ENCODE assay signal across 8 mouse cellular contexts in the genomic region with DNA sequence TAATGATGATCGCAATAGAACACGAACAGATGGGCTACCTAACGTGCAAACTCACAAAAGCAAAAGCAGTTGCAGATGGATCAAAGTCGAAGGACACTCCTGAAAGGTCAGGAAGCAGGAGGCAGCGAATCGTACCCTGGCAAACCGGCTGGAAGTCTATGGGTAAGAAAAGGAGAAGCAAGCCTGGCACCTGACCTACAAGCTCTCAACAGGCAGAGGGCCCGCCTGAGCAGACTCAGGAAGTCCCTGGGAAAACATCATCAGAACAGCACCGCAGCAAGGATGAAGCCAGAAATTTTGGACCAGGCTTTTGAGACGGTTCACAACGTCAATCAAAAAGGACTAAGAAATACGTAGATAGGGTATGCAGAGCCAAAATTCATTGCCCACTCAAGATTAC. TPM values are rescaled to one million over a fixed set of nuclear protein-coding genes. Genes with fewer than 3 reads are reported as not detected.
DNase-seq lines count a peak whose midpoint lies in the region; ATAC-seq lines count a peak whose summit lies in the region.

No protein-coding gene starts in this region.

- peak overlapping the region; percentile 82; the same call in 1 of the 2 replicates for H3K9ac ChIP-seq in embryonic facial prominence, embryonic 12.5 days

- no peak overlapping the region for H3K27ac ChIP-seq in embryonic facial prominence, embryonic 12.5 days

- H3K36me3 ChIP-seq in embryonic facial prominence, embryonic 12.5 days: no peaks in the 10 kb centered on the region

- ATAC-seq in embryonic facial prominence, embryonic 12.5 days (ENCODE audit: insufficient number of reproducible peaks, insufficient read depth, low FRiP score, low TSS enrichment): no peak

- H3K9me3 ChIP-seq in embryonic facial prominence, embryonic 12.5 days: no peaks in the 10 kb centered on the region

- intact Hi-C loops in heart, postnatal 14 days (cut with DNase I): loop anchor here (5.0 kb wide), 2 partner anchors 59 to 251 kb away; no protein-coding TSS in a partner anchor

- H3K4me1 ChIP-seq in embryonic facial prominence, embryonic 12.5 days: peaks cover 5% of the 10 kb centered on the region; the same call in 1 of the 2 replicates

- peak; percentile 6 for DNase-seq in thymus, postnatal 25 days
- no peak for DNase-seq in thymus, postnatal 0 days (ENCODE audit: low spot score)
- peak; percentile 20 to 22 for DNase-seq in heart, postnatal 14 days
- peak; percentile 34 to 41 for DNase-seq in layer of hippocampus, postnatal 14 days (ENCODE audit: low spot score in 2 of 2)
- peak; percentile 43 for DNase-seq in lung, postnatal 10 days
- peak; percentile 57 to 64 for DNase-seq in right cerebral cortex, postnatal 10 days (ENCODE audit: low spot score in 2 of 2)
- no peak for DNase-seq in urinary bladder, postnatal 10 days (ENCODE audit: low spot score)

- peaks cover 8% of the 10 kb centered on the region for H3K27me3 ChIP-seq in embryonic facial prominence, embryonic 12.5 days

- peak overlapping the region; percentile 97 for H3K4me2 ChIP-seq in embryonic facial prominence, embryonic 12.5 days (replicated peaks)

- H3K4me3 ChIP-seq in embryonic facial prominence, embryonic 12.5 days: peak overlapping the region; percentile 74

- 6% methylated on average over 12 of the region's 12 CpGs for whole genome bisulfite sequencing in embryonic facial prominence, embryonic 12.5 days

RNA-seq across cellular contexts. Expression of a gene that starts 1.3 kb away (rescaled TPM):
- 1.4 and 2.2 TPM in 2 replicates for polyA plus RNA-seq in thymus, postnatal 0 days (2015; fragmentation: Nextera tagmentation; extraction: Ambion mirVana)
- polyA plus RNA-seq in embryonic facial prominence, embryonic 12.5 days (2016; fragmentation: Nextera tagmentation; extraction: Ambion mirVana): 2.2 and 2.9 TPM in 2 replicates
- total RNA-seq in heart, postnatal 14 days (2021): 10 to 100 TPM; 10.5 to 12.3 TPM
- 10 to 100 TPM; 76.6 to 81.8 TPM for total RNA-seq in layer of hippocampus, postnatal 14 days (2021)

Comparison
In these comparisons a context has a peak if more than half of its experiments do, and no peak if none do; other contexts are left out.
1. DNase-seq: peak in thymus, postnatal 25 days (single experiment), heart, postnatal 14 days (2 of 2), layer of hippocampus, postnatal 14 days (2 of 2), lung, postnatal 10 days (single experiment) and right cerebral cortex, postnatal 10 days (2 of 2); none in thymus, postnatal 0 days (single experiment) and urinary bladder, postnatal 10 days (single experiment).
2. RNA of a gene that starts 1.3 kb away (total RNA-seq): 76.6 to 81.8 TPM in layer of hippocampus, postnatal 14 days; 10.5 to 12.3 TPM in heart, postnatal 14 days; every median in the first group is over 4 times any median in the second.